Mouse (Mus musculus): ENCODE results near the gene Fkbp1a. TPM values are rescaled to one million over a fixed set of nuclear protein-coding genes. Genes with fewer than 3 reads are reported as not detected.

The Fkbp1a gene
- polyA plus RNA-seq, 1 experiment from 2014 or later: 534 TPM

DNA sequence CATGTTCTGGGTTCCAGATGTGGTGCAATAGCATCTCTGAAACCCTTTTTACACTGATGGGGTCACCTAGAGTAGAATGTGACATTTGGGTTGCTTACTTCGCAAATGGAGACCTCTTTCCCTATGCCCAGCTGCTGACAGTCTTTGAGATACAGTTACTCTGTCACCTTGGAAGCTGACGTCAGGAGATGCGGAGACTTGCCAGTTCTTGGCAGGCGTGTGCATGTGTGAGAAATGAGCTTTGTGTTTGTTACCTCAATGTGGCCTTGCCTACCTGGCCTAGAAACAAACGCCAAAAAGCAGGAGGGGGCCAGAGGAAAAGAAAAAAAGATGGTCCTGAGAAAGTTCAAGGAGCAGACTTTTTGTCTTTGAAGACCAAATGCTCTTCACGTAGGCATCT, 24.6 kb downstream of the Fkbp1a start:
- Histone ChIP-seq H3K4me2 (ENCODE audit: low read length) (no peak overlapping the region), H3K4me3 (replicated peaks; ENCODE audit: low read depth, low read length) (no peak overlapping the region), H3K36me3 (ENCODE audit: insufficient read depth, low read length) (peaks cover 11% of the 10 kb centered on the region; the same call in 1 of the 2 replicates), H3K9ac (ENCODE audit: low read depth, low read length) (no peak overlapping the region), H3K4me1 (replicated peaks; ENCODE audit: insufficient read depth, low read length) (no peaks in the 10 kb centered on the region), H3K9me3 (replicated peaks; ENCODE audit: low read length) (no peaks in the 10 kb centered on the region), H3K27me3 (ENCODE audit: insufficient read depth, low read length) (no peaks in the 10 kb centered on the region), H3K27ac (no peak overlapping the region)
- DNase-seq (ENCODE audit: low spot score) (no peak), ATAC-seq (replicated peaks; ENCODE audit: low FRiP score, low read depth) (no peak)
- WGBS: 83% methylated on average over 6 of the region's 6 CpGs
- TF ChIP-seq CTCF (IDR thresholded peaks at IDR 0.05; ENCODE audit: low read depth): no peak

DNA sequence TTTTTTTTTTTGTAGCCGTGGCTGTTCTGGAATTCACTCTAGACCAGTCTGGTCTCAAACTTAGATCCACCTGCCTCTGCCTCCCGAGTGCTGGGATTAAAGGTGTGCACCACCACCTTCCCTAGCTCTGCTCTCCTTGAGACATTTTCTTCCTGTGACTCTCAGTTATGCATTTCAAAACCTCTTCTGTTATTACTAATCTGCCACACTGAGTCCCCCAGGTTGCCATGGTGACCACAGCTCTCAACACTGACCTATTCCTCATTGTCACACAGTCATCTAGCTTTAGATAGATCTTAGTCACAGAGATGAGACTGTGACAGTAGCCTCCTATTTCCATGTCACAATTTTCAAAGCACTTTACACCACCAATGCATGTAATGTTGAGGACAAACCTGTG, 27.2 kb downstream of the Fkbp1a start:
- Histone ChIP-seq H3K27ac (no peak overlapping the region), H3K9me3 (replicated peaks; ENCODE audit: low read length) (no peaks in the 10 kb centered on the region), H3K27me3 (ENCODE audit: insufficient read depth, low read length) (no peaks in the 10 kb centered on the region), H3K4me3 (replicated peaks; ENCODE audit: low read depth, low read length) (no peak overlapping the region), H3K4me2 (ENCODE audit: low read length) (no peak overlapping the region), H3K9ac (ENCODE audit: low read depth, low read length) (no peak overlapping the region), H3K36me3 (ENCODE audit: insufficient read depth, low read length) (no peaks in the 10 kb centered on the region), H3K4me1 (replicated peaks; ENCODE audit: insufficient read depth, low read length) (no peaks in the 10 kb centered on the region)
- 80% methylated on average over 2 of the region's 2 CpGs for WGBS
- ATAC-seq (replicated peaks; ENCODE audit: low FRiP score, low read depth): no peak
- TF ChIP-seq CTCF (IDR thresholded peaks at IDR 0.05; ENCODE audit: low read depth): no peak
- DNase-seq (ENCODE audit: low spot score): no peak

- Histone ChIP-seq H3K36me3 (ENCODE audit: insufficient read depth, low read length) (no peaks in the 10 kb centered on the region), H3K27ac (no peak within 1 kb of the TSS), H3K4me2 (ENCODE audit: low read length) (no peak within 1 kb of the TSS), H3K4me3 (replicated peaks; ENCODE audit: low read depth, low read length) (no peak within 1 kb of the TSS), H3K9me3 (replicated peaks; ENCODE audit: low read length) (no peaks in the 10 kb centered on the region), H3K9ac (ENCODE audit: low read depth, low read length) (no peak within 1 kb of the TSS), H3K27me3 (ENCODE audit: insufficient read depth, low read length) (no peaks in the 10 kb centered on the region), H3K4me1 (replicated peaks; ENCODE audit: insufficient read depth, low read length) (no peaks in the 10 kb centered on the region)
- peak; percentile 14; the same call in 1 of the 2 replicates for ATAC-seq (replicated peaks; ENCODE audit: low FRiP score, low read depth)
- 66% methylated on average over 17 of the region's 17 CpGs for WGBS
- TF ChIP-seq CTCF (IDR thresholded peaks at IDR 0.05; ENCODE audit: low read depth): no peak
- no peak for DNase-seq (ENCODE audit: low spot score)
Observed at GRCm38 (mm10) chr2:151571873-151572700, 29.8 kb downstream of the Fkbp1a start, which contains the start of gene Sdcbp2. Gene Sdcbp2, plus strand, starts transcription at chr2:151572622.

DNA sequence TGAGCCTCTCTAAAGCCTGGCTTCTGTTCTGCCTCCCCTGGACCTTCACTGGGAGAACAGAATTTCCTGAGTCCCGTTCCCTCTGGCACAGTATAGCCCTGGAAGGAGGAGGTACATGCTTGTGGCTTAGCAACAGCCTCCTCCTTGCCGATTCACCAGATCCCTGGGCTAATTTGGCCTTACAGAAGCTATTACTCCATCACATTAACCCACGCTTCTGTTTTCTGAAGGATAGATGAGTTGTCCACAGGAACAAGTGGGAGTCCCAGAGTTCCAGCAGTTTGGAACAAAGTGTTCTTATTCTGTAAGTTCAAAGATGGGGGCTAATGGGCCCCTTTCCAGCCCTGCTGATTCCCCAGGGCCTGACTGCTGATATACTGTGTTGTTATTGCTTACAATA, 31.4 kb downstream of the Fkbp1a start:
- Histone ChIP-seq H3K4me2 (ENCODE audit: low read length) (no peak overlapping the region), H3K27me3 (ENCODE audit: insufficient read depth, low read length) (no peaks in the 10 kb centered on the region), H3K4me3 (replicated peaks; ENCODE audit: low read depth, low read length) (no peak overlapping the region), H3K9me3 (replicated peaks; ENCODE audit: low read length) (no peaks in the 10 kb centered on the region), H3K36me3 (ENCODE audit: insufficient read depth, low read length) (no peaks in the 10 kb centered on the region), H3K27ac (no peak overlapping the region), H3K4me1 (replicated peaks; ENCODE audit: insufficient read depth, low read length) (no peaks in the 10 kb centered on the region), H3K9ac (ENCODE audit: low read depth, low read length) (no peak overlapping the region)
- WGBS: 73% methylated on average over 3 of the region's 3 CpGs
- no peak for ATAC-seq (replicated peaks; ENCODE audit: low FRiP score, low read depth)
- DNase-seq (ENCODE audit: low spot score): no peak
- TF ChIP-seq CTCF (IDR thresholded peaks at IDR 0.05; ENCODE audit: low read depth): no peak

GRCm38 (mm10) chr2:151574607-151575006, 32.3 kb downstream of the Fkbp1a start:
- DNase-seq (ENCODE audit: low spot score) (no peak), ATAC-seq (replicated peaks; ENCODE audit: low FRiP score, low read depth) (no peak)
- Histone ChIP-seq H3K27ac (no peak overlapping the region), H3K4me3 (replicated peaks; ENCODE audit: low read depth, low read length) (no peak overlapping the region), H3K9me3 (replicated peaks; ENCODE audit: low read length) (no peaks in the 10 kb centered on the region), H3K4me1 (replicated peaks; ENCODE audit: insufficient read depth, low read length) (no peaks in the 10 kb centered on the region), H3K36me3 (ENCODE audit: insufficient read depth, low read length) (no peaks in the 10 kb centered on the region), H3K9ac (ENCODE audit: low read depth, low read length) (no peak overlapping the region), H3K4me2 (ENCODE audit: low read length) (no peak overlapping the region), H3K27me3 (ENCODE audit: insufficient read depth, low read length) (no peaks in the 10 kb centered on the region)
- WGBS: 56% methylated on average over 5 of the region's 5 CpGs
- TF ChIP-seq CTCF (IDR thresholded peaks at IDR 0.05; ENCODE audit: low read depth): no peak

DNA sequence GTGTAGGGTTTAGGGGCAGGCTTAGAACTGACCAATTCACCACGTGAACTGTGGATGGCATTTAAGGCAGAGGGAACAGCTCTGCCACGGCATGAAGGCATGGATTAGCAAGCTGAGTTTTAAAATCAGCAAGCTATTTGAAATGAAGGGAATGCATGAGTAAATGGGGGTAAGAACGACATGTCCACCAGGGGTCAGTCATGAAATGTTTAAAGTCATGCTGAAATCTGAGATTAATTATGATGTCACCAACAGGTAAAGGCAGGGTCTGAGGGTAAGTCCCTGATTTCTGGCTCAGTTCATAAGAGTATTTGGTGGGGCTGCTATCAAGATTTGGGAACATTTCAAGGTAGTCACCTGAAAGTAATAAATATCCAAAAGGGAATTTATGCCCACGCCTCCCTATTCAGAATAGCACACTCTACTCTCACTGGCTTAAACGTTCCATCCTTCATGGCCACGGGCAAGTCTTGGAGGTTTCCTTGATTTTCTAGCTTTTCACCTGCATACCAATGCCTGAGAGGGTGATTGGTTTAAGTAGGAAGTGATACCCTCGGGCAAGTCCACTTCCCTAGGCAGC, 32.9 kb downstream of the Fkbp1a start:
- peak overlapping the region; percentile 32; the same call in 1 of the 2 replicates for H3K4me3 ChIP-seq (replicated peaks; ENCODE audit: low read depth, low read length)
- peak; percentile 69 for TF ChIP-seq CTCF (IDR thresholded peaks at IDR 0.05; ENCODE audit: low read depth)
- H3K9me3 ChIP-seq (replicated peaks; ENCODE audit: low read length): no peaks in the 10 kb centered on the region
- no peaks in the 10 kb centered on the region for H3K27me3 ChIP-seq (ENCODE audit: insufficient read depth, low read length)
- H3K9ac ChIP-seq (ENCODE audit: low read depth, low read length): no peak overlapping the region
- DNase-seq (ENCODE audit: low spot score): peak; percentile 71
- 16% methylated on average over 7 of the region's 7 CpGs for WGBS
- H3K4me1 ChIP-seq (replicated peaks; ENCODE audit: insufficient read depth, low read length): no peaks in the 10 kb centered on the region
- no peaks in the 10 kb centered on the region for H3K36me3 ChIP-seq (ENCODE audit: insufficient read depth, low read length)
- peak overlapping the region; percentile 37; the same call in 1 of the 2 replicates for H3K27ac ChIP-seq
- 0 out of 2 replicates have a peak, but pooled peaks have one; percentile 8 for ATAC-seq (replicated peaks; ENCODE audit: low FRiP score, low read depth)
- H3K4me2 ChIP-seq (ENCODE audit: low read length): peak overlapping the region; percentile 63

Data from kidney, postnatal 0 days (tissue).